Mouse (Mus musculus): Measurements from ENCODE around the gene Rab35. TPM values are rescaled to one million over a fixed set of nuclear protein-coding genes. Genes with fewer than 3 reads are reported as not detected.

Gene Rab35
- total RNA-seq, 2 experiments from 2014 or later = 15.4 to 17.3 TPM

DNA sequence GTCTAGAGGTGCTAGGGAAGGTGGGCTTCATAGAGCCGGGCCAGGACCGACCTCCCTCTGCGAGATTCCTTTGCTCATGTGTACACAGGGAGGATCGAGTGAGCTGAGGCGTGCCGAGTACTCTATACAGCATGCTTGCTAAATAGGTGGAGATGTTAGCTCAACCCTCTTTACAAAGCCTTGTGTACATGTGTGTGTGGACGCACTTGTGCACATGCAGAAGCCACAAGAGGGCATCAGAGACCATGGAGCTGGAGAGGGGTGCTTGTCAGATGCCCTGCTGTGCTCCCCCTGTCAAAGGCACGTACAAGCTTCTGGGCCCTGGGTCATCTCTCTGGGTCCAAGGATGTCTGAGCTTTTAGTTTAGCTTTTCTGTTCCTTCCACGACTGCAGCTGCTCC lies 12.5 kb downstream of the Rab35 start:
- ATAC-seq (replicated peaks; ENCODE audit: low FRiP score, poor library complexity, severe bottlenecking) = no peak

DNA sequence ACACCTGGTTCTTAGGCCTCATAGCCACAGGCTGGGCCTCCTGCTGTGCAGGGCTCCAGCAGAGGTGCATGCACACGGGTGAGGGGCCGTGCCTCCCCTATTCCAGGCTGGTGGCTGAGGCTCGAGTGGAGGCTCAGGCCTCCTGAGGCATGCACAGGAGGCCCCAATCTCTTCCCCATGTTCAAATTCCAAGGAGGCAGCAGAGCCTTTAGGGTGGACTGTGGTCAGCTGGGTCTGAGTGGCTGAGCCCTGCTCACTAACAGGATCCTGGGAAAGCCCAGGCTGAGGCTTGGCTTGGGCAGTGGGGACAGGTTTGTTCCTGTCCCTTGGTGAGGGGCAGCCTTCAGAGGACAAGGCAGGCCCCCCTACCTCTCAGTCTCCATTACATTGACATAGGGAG lies 17.2 kb downstream of the Rab35 start:
- ATAC-seq (replicated peaks; ENCODE audit: low FRiP score, poor library complexity, severe bottlenecking) = no peak

DNA sequence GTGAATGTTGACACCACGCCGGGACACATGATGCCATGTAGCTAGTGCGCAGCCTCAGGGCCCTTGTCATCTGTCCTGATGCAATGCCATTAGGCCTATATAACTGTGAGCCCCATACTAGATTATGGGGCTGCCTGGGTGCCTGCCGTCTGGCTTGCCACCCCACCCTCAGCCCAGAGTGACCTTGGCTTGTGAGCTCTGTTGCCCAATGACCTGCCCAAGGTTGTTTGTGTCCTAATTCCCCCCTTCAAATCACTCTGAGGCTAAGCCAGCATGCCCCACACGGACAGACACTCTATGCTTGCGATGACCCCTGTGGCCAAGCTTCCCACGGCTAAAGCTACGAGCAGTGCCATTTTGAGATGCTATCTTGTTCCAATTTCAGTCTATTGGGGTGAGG lies 18.0 kb downstream of the Rab35 start:
- ATAC-seq (replicated peaks; ENCODE audit: low FRiP score, poor library complexity, severe bottlenecking) = no peak

DNA sequence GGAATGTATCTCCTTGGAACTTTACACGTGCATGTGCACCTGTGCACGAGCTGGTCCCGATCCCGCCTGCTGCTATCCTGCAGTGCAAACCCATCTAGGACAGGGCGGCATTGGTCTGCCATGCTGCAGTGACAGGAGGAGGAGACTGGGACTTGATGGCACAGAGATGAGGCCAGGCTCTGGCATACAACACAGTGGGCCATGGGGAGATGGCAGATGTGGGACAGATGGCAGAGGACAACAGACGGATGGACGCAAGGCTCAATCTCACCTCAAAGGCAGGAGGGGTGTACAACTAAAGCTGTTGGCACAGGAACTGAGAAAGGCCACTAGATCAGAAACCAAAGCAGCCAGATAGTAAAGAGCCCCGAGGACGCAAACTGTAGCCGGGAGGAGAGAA lies 19.2 kb downstream of the Rab35 start:
- ATAC-seq (replicated peaks; ENCODE audit: low FRiP score, poor library complexity, severe bottlenecking) = no peak

DNA sequence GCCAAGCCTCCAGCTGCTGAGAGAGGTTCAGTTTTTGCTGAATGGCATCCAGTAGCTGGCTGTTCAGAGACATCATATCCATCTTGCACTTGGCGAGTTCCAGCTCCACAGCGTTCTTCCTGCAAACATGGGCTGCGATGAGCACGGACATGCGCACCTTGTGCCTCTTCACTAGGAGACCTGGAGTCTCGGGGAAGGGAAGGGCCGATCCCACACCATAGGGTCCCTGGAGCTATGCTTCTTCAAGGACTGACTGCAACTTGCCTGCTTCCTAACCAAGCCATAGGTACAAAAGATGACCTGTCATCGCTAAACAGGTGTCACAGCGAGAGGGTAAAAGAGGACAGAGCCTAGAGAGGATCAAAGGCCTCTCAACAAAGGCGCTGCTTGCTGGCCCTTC lies 20.1 kb downstream of the Rab35 start:
- ATAC-seq (replicated peaks; ENCODE audit: low FRiP score, poor library complexity, severe bottlenecking) = no peak

- peak; percentile 95 for ATAC-seq (replicated peaks; ENCODE audit: low FRiP score, poor library complexity, severe bottlenecking)
Measured at GRCm38 (mm10) chr5:115652681-115653575, 21.2 kb downstream of the Rab35 start.

DNA sequence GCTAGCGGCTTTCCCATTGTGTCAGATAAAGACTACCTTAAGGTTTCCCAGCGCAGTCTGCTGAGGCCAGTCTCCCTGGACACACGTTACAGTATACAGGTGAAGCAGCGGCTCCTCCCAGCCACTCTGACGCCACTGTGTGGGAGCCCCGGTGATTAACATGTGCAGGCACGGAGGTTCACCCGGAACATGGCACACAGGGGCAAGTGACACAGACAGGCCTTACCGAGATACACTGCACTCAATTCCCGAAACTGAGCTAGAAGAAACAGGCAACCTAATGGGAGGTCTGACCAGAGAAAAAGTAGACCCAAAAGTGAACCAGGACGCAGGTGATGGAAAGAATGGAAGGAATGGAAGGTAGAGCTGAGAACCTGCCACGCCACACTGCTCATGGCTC lies 22.1 kb downstream of the Rab35 start:
- no peak for ATAC-seq (replicated peaks; ENCODE audit: low FRiP score, poor library complexity, severe bottlenecking)

GRCm38 (mm10) chr5:115656677-115657076 lies 25.0 kb downstream of the Rab35 start:
- no peak for ATAC-seq (replicated peaks; ENCODE audit: low FRiP score, poor library complexity, severe bottlenecking)

- no peak for ATAC-seq (replicated peaks; ENCODE audit: low FRiP score, poor library complexity, severe bottlenecking)
Measured at GRCm38 (mm10) chr5:115657234-115657633, 25.5 kb downstream of the Rab35 start.

DNA sequence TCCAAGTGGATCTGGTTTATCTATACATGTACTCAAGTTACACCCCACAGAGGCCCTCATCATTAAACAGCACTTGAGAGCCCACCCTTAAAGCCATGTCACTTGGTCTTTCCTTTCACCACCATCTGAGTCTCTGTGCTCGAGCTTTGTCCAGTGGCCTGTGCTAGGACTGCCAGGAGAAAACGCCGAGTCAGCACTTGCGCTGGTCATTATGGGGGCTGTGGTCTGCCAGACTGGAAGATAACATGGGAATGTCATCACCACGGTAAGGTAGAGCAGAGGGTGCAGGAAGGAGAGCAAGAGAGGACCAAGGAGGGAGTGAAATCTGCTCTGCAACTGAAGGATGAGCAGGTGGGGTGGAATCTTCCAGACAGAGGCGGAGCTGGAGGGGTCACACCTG lies 26.6 kb downstream of the Rab35 start:
- ATAC-seq (replicated peaks; ENCODE audit: low FRiP score, poor library complexity, severe bottlenecking) = no peak

- ATAC-seq (replicated peaks; ENCODE audit: low FRiP score, poor library complexity, severe bottlenecking) = no peak
Measured at GRCm38 (mm10) chr5:115662658-115663057, 30.9 kb downstream of the Rab35 start.

GRCm38 (mm10) chr5:115666366-115667065 lies 34.8 kb downstream of the Rab35 start:
- no peak for ATAC-seq (replicated peaks; ENCODE audit: low FRiP score, poor library complexity, severe bottlenecking)

GRCm38 (mm10) chr5:115667210-115667609 lies 35.5 kb downstream of the Rab35 start:
- ATAC-seq (replicated peaks; ENCODE audit: low FRiP score, poor library complexity, severe bottlenecking) = no peak

DNA sequence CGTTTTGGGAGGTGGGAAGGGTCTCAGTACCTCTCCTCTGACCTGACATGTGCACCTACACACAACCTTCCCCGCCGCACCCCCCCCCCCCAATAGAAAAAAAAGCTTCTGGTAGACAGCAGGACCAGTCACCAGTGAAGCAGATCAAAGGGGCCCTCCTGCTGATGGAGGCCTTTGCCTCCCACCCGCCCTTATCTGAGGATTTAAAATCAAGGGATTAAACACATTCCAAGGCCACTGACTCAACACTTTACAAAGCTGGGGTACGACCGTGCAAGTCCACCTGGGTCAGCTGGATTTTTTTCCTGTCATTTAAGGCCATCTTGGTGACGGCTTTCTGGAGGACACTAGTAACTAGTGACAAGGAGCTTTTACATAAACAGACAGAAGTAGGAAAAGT lies 36.2 kb downstream of the Rab35 start:
- ATAC-seq (replicated peaks; ENCODE audit: low FRiP score, poor library complexity, severe bottlenecking) = no peak

DNA sequence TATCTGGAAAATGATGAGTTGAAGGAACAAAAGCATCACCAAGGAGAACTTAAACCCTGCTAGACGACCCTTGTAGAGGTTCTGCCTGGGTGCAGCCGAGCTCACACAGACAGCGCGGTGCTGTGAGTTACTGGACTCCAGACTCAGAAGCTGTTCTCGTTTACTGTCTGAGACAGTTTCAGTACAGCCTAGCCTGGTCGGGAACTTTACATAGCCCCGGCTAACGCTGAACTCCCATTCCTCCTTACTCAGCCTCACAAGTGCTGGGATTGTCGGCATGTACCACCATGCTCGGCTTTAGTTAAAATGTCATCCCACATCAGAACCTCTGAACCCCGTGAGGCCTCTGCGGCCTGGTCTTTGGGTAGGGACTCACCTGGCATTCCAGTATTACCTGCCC lies 37.3 kb downstream of the Rab35 start:
- no peak for ATAC-seq (replicated peaks; ENCODE audit: low FRiP score, poor library complexity, severe bottlenecking)

- ATAC-seq (replicated peaks; ENCODE audit: low FRiP score, poor library complexity, severe bottlenecking) = no peak
Measured at GRCm38 (mm10) chr5:115669974-115670373, 38.3 kb downstream of the Rab35 start.

- ATAC-seq (replicated peaks; ENCODE audit: low FRiP score, poor library complexity, severe bottlenecking) = no peak
Measured at GRCm38 (mm10) chr5:115670406-115670805, 38.7 kb downstream of the Rab35 start.

GRCm38 (mm10) chr5:115671846-115672245 lies 40.1 kb downstream of the Rab35 start:
- no peak for ATAC-seq (replicated peaks; ENCODE audit: low FRiP score, poor library complexity, severe bottlenecking)

GRCm38 (mm10) chr5:115685126-115685525 lies 53.4 kb downstream of the Rab35 start:
- ATAC-seq (replicated peaks; ENCODE audit: low FRiP score, poor library complexity, severe bottlenecking) = no peak

GRCm38 (mm10) chr5:115686716-115687115 lies 55.0 kb downstream of the Rab35 start:
- no peak for ATAC-seq (replicated peaks; ENCODE audit: low FRiP score, poor library complexity, severe bottlenecking)

- no peak for ATAC-seq (replicated peaks; ENCODE audit: low FRiP score, poor library complexity, severe bottlenecking)
Measured at GRCm38 (mm10) chr5:115693271-115693670, 61.6 kb downstream of the Rab35 start.

Data from erythroblast, adult 5-6 weeks (primary cell).